In the genomic region with DNA sequence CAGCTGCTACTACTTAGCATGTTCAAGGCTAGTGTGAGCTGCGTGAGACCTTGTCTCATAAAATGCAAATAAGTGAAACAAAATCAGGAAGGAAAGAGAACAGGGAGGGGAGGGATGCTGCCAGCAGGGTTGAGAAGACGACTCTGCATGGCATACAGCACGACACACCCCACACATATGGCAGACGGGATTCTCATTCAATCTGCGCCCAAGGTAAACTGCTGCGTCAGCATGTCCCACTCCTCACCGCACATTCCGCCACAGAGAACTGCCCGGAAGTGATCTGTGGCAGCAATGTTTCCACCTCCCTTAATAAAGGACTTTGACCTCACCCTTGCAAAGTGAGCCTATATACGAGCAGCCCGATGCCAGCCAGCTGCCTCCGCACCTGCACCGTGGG, we compare ENCODE assay signal across 1 mouse cellular context.
TF ChIP-seq lines count a peak whose summit lies in the region.

No protein-coding gene starts in this region.

TF ChIP-seq in ES-E14, 5 proteins besides CTCF, POLR2A, EP300 and RAD21 (continued from another document):
- TF ChIP-seq MAFK (IDR thresholded peaks at IDR 0.05; ENCODE audit: insufficient read depth, low read depth, low read length) = peak; percentile 99
